Mouse (Mus musculus): Measurements from ENCODE around the gene Liph. TPM values are rescaled to one million over a fixed set of nuclear protein-coding genes. Genes with fewer than 3 reads are reported as not detected.

The Liph gene
- polyA plus RNA-seq, 1 experiment from 2014 or later, result 0.18 TPM

- no peak overlapping the region for H3K27ac ChIP-seq (ENCODE audit: poor library complexity, severe bottlenecking)
- H3K36me3 ChIP-seq, result no peaks in the 10 kb centered on the region
- peaks cover 5% of the 10 kb centered on the region; the same call in 1 of the 2 replicates for H3K27me3 ChIP-seq (replicated peaks)
- H3K9me3 ChIP-seq (replicated peaks), result no peaks in the 10 kb centered on the region; the same call in 1 of the 2 replicates
- no peak overlapping the region for H3K4me3 ChIP-seq
- 69% methylated on average over 5 of the region's 5 CpGs for WGBS
- no peak overlapping the region for H3K4me2 ChIP-seq
- peaks cover 10% of the 10 kb centered on the region; the same call in 1 of the 2 replicates for H3K4me1 ChIP-seq (replicated peaks)
- H3K9ac ChIP-seq, result no peak overlapping the region
- no peak for ATAC-seq (ENCODE audit: insufficient number of reproducible peaks, low FRiP score)
These were observed 18.1 kb downstream of the Liph start for GRCm38 (mm10) chr16:21977347-21977746.

DNA sequence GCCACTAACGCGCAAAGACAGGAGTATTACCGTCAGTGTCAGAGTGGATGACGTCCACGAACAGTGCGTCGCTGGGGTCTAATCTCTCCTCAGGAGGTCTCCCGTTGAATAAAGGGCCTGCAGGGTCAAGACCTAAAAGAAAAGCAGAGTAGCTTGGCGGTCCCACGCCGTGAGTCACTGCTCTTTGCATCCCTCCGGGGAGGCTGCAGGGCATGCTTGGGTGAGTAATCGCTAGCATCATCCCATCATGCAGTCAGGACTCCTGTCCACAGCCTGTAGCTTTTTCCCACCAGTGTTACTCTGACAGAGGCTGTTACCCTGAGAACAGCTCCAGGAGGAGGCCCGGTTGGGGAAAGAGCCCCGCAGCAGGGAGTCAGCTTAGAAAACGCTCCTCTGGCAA lies 19.3 kb downstream of the Liph start:
- H3K4me3 ChIP-seq, result peak overlapping the region; percentile 11
- peaks cover 5% of the 10 kb centered on the region; the same call in 1 of the 2 replicates for H3K27me3 ChIP-seq (replicated peaks)
- no peaks in the 10 kb centered on the region for H3K36me3 ChIP-seq
- no peak overlapping the region for H3K9ac ChIP-seq
- 3% methylated on average over 16 of the region's 16 CpGs for WGBS
- no peaks in the 10 kb centered on the region for H3K9me3 ChIP-seq (replicated peaks)
- H3K4me2 ChIP-seq, result peak overlapping the region; percentile 60
- no peak for ATAC-seq (ENCODE audit: insufficient number of reproducible peaks, low FRiP score)
- H3K4me1 ChIP-seq (replicated peaks), result peaks cover 10% of the 10 kb centered on the region; the same call in 1 of the 2 replicates
- H3K27ac ChIP-seq (ENCODE audit: poor library complexity, severe bottlenecking), result no peak overlapping the region

DNA sequence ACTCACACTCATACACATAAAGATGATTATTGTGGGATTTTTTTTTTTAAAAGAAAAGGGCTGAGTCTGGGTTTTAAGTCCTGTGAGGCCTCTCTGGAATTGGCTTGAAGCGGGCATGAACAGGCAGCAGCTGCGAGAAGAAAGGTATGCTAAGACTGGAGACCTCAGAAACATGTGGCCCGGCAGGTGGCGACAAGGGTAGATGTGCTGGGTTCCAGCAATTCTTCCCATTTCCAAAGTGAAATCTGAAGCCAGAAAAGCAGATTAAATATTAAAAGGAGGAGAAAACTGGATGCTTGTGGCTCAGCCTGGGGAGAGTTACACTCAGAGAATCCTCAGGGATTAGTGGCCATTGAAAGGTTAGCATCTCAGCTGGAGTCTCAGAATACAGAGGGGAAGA lies 24.0 kb downstream of the Liph start:
- 66% methylated on average over 4 of the region's 4 CpGs for WGBS
- Histone ChIP-seq H3K36me3 (no peaks in the 10 kb centered on the region), H3K9me3 (replicated peaks) (no peaks in the 10 kb centered on the region; the same call in 1 of the 2 replicates), H3K27me3 (replicated peaks) (0 out of 2 replicates have a peak, but pooled peaks cover 5% of the 10 kb centered on the region), H3K27ac (ENCODE audit: poor library complexity, severe bottlenecking) (no peak overlapping the region), H3K9ac (no peak overlapping the region), H3K4me3 (no peak overlapping the region), H3K4me1 (replicated peaks) (peaks cover 9% of the 10 kb centered on the region; the same call in 1 of the 2 replicates), H3K4me2 (no peak overlapping the region)
- ATAC-seq (ENCODE audit: insufficient number of reproducible peaks, low FRiP score), result no peak

GRCm38 (mm10) chr16:21970536-21970935 lies 24.9 kb downstream of the Liph start:
- no peaks in the 10 kb centered on the region for H3K36me3 ChIP-seq
- H3K27me3 ChIP-seq (replicated peaks), result 0 out of 2 replicates have a peak, but pooled peaks cover 2% of the 10 kb centered on the region
- no peaks in the 10 kb centered on the region; the same call in 1 of the 2 replicates for H3K9me3 ChIP-seq (replicated peaks)
- H3K4me3 ChIP-seq, result no peak overlapping the region
- 71% methylated on average over 6 of the region's 6 CpGs for WGBS
- no peak overlapping the region for H3K9ac ChIP-seq
- H3K4me2 ChIP-seq, result no peak overlapping the region
- H3K4me1 ChIP-seq (replicated peaks), result no peaks in the 10 kb centered on the region; the same call in 1 of the 2 replicates
- ATAC-seq (ENCODE audit: insufficient number of reproducible peaks, low FRiP score), result no peak
- no peak overlapping the region for H3K27ac ChIP-seq (ENCODE audit: poor library complexity, severe bottlenecking)

- Histone ChIP-seq H3K4me2 (no peak overlapping the region), H3K27me3 (replicated peaks) (no peaks in the 10 kb centered on the region), H3K9me3 (replicated peaks) (no peaks in the 10 kb centered on the region; the same call in 1 of the 2 replicates), H3K9ac (no peak overlapping the region), H3K27ac (ENCODE audit: poor library complexity, severe bottlenecking) (no peak overlapping the region), H3K4me1 (replicated peaks) (no peaks in the 10 kb centered on the region), H3K4me3 (no peak overlapping the region), H3K36me3 (no peaks in the 10 kb centered on the region)
- 81% methylated on average over 5 of the region's 5 CpGs for WGBS
- ATAC-seq (ENCODE audit: insufficient number of reproducible peaks, low FRiP score), result 0 out of 2 replicates have a peak, but pooled peaks have one; percentile 39
These were observed 25.6 kb downstream of the Liph start for GRCm38 (mm10) chr16:21969874-21970273.

- 70% methylated on average over 3 of the region's 3 CpGs for WGBS
- ATAC-seq (ENCODE audit: insufficient number of reproducible peaks, low FRiP score), result no peak
- no peak overlapping the region for H3K9ac ChIP-seq
These were observed 29.9 kb downstream of the Liph start for GRCm38 (mm10) chr16:21965576-21965975.

DNA sequence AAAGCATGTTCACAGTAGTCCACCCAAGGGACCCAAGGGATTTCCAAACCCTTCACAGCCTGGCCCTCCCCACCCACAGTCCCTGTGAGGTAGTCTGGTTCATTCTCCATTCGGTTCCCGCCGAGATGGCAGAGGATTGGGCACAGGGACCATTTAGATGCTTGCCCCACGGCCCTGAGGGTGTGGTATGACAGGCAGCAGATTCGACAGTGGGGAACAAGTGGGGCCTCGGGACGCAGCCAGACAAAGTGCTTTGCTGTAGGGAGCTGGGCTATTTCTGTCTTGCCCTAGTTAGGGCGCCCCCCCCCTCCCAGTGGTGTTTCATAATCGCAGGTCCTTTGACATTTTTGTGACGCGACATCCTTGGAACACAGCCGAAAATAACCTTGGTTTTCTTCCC lies 39.9 kb downstream of the Liph start:
- 40% methylated on average over 12 of the region's 12 CpGs for WGBS
- peak overlapping the region; percentile 66 for H3K9ac ChIP-seq

More at GRCm38 (mm10) chr16:21965576-21965975, 29.9 kb downstream of the Liph start:
- Histone ChIP-seq H3K4me3 (no peak overlapping the region), H3K36me3 (no peaks in the 10 kb centered on the region), H3K27ac (ENCODE audit: poor library complexity, severe bottlenecking) (no peak overlapping the region), H3K27me3 (replicated peaks) (peaks cover 3% of the 10 kb centered on the region; the same call in 1 of the 2 replicates), H3K4me2 (no peak overlapping the region), H3K9me3 (replicated peaks) (no peaks in the 10 kb centered on the region; the same call in 1 of the 2 replicates), H3K4me1 (replicated peaks) (no peaks in the 10 kb centered on the region)

DNA sequence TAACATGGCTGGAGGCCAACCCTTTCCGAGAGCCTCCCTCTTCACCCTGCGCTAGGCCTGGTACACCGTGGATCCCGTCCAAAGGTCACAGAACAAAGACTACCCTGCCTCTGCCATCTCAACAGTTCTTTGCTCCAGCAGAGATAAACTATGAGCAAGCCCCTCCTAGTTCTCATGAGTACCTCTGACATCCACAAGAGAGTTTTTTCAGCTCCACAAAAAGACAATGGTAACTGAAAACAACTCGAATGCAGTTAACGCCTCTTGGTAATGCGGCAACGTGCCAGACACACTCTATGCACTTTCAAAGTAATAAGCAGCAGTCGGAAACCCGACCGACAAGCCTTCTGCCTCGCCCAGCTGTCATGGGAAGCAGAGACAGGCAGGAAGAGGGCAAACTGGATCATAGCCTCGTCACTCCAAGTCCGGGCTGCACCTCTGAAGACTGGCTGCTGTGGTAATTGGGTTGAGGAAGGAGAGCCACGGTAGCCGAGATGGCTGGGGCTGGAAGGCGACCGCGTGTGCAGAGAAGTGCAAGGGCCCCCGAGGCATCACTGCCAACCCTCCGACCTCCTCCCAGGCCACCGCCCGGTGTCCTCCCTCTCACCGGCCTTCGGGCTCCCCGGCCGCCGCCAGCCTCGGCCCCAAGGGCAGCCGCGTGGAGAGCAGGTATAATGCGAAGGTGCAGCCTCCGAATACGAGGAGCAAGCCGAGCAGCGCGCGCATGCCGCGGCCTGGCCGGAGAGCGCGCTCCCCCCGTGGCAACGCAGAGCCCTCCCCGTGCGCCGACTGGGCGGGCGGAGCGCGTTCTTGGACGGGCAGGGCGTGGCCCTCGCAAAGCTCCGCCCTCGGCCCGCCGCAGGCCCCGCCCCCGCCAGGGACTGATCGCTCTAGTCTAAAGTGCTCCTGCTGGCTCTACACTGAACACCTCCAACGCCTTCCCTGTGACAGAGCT lies 48.4 kb downstream of the Liph start, which contains the start of gene Tmem41a:
TSS of gene Tmem41a (minus strand) at position 792 of the 955 bp plus-strand sequence.
- ATAC-seq (ENCODE audit: insufficient number of reproducible peaks, low FRiP score), result peak; percentile 95
- whole genome bisulfite sequencing, result under 1% methylated on average over 63 of the region's 63 CpGs
- H3K9ac ChIP-seq, result peak within 1 kb of the TSS; percentile 80
- peak within 1 kb of the TSS; percentile 58 for H3K27ac ChIP-seq (ENCODE audit: poor library complexity, severe bottlenecking)
- H3K36me3 ChIP-seq, result 0 out of 2 replicates have a peak, but pooled peaks cover 4% of the 10 kb centered on the region
- H3K4me2 ChIP-seq, result peak within 1 kb of the TSS; percentile 91
- peak within 1 kb of the TSS; percentile 80 for H3K4me3 ChIP-seq
- H3K27me3 ChIP-seq (replicated peaks), result no peaks in the 10 kb centered on the region; the same call in 1 of the 2 replicates
- H3K9me3 ChIP-seq (replicated peaks), result no peaks in the 10 kb centered on the region
- peaks cover 18% of the 10 kb centered on the region for H3K4me1 ChIP-seq (replicated peaks)

More for the DNA sequence above, 39.9 kb downstream of the Liph start:
- H3K4me2 ChIP-seq, result peak overlapping the region; percentile 59
- peaks cover 14% of the 10 kb centered on the region for H3K4me1 ChIP-seq (replicated peaks)
- H3K27ac ChIP-seq (ENCODE audit: poor library complexity, severe bottlenecking), result peak overlapping the region; percentile 75; the same call in 1 of the 2 replicates
- H3K36me3 ChIP-seq, result no peaks in the 10 kb centered on the region
- peak overlapping the region; percentile 24; the same call in 1 of the 2 replicates for H3K4me3 ChIP-seq
- H3K27me3 ChIP-seq (replicated peaks), result no peaks in the 10 kb centered on the region; the same call in 1 of the 2 replicates
- ATAC-seq (ENCODE audit: insufficient number of reproducible peaks, low FRiP score), result peak; percentile 64
- 0 out of 2 replicates have a peak, but pooled peaks cover 5% of the 10 kb centered on the region for H3K9me3 ChIP-seq (replicated peaks)

DNA sequence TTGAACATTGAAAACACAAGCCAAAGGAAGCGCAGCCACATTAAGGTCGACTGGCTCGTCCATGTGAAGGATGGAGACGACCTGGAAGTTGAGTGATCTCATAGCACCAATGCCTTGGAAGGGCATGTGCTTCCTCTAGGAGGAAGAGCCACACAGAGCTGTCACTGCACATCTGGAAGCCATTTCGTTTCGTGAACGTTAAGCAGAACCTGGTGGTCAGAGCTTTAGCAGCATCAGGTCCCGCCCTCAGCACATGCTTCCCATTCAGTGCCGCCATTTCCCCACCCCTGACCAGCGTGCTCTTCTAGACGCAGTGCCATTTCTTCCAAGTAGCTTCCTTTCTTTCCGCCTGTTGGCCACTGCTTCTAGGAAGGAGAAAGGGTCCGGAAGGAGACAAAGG lies 67.0 kb downstream of the Liph start:
- Histone ChIP-seq H3K4me3 (no peak overlapping the region), H3K36me3 (peaks cover 21% of the 10 kb centered on the region), H3K4me2 (no peak overlapping the region), H3K27me3 (replicated peaks) (no peaks in the 10 kb centered on the region), H3K9ac (no peak overlapping the region), H3K27ac (ENCODE audit: poor library complexity, severe bottlenecking) (no peak overlapping the region), H3K4me1 (replicated peaks) (no peaks in the 10 kb centered on the region), H3K9me3 (replicated peaks) (no peaks in the 10 kb centered on the region)
- 72% methylated on average over 13 of the region's 13 CpGs for WGBS
- ATAC-seq (ENCODE audit: insufficient number of reproducible peaks, low FRiP score), result no peak

GRCm38 (mm10) chr16:21916681-21917080 lies 78.8 kb downstream of the Liph start:
- Histone ChIP-seq H3K36me3 (peaks cover 15% of the 10 kb centered on the region), H3K4me3 (no peak overlapping the region), H3K9ac (no peak overlapping the region), H3K4me1 (replicated peaks) (0 out of 2 replicates have a peak, but pooled peaks cover 5% of the 10 kb centered on the region), H3K4me2 (no peak overlapping the region), H3K27me3 (replicated peaks) (no peaks in the 10 kb centered on the region), H3K9me3 (replicated peaks) (no peaks in the 10 kb centered on the region), H3K27ac (ENCODE audit: poor library complexity, severe bottlenecking) (no peak overlapping the region)
- ATAC-seq (ENCODE audit: insufficient number of reproducible peaks, low FRiP score), result no peak
- WGBS, result 65% methylated on average over 7 of the region's 7 CpGs

DNA sequence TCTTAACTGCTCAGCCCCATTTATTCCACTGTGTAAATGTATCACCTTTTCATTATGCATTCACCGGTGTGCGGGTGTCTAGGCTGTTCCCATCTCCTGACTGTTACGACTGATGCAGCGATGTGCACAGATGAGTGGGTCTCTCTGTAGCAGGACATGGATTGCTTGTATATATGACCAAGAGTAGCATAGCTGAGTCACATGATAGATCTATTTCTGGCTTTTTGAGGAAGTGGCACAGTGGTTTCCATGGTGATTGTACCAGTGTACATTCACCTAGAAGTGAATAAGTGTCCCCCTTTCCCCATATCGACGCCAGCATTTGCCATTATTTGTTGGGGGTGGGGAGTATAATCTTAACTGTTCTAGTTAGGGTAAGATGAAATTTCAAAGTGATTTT lies 82.1 kb downstream of the Liph start:
- H3K36me3 ChIP-seq, result peaks cover 10% of the 10 kb centered on the region; the same call in 1 of the 2 replicates
- no peaks in the 10 kb centered on the region for H3K9me3 ChIP-seq (replicated peaks)
- H3K4me3 ChIP-seq, result no peak overlapping the region
- H3K27ac ChIP-seq (ENCODE audit: poor library complexity, severe bottlenecking), result no peak overlapping the region
- no peaks in the 10 kb centered on the region for H3K27me3 ChIP-seq (replicated peaks)
- H3K4me2 ChIP-seq, result no peak overlapping the region
- peaks cover 7% of the 10 kb centered on the region; the same call in 1 of the 2 replicates for H3K4me1 ChIP-seq (replicated peaks)
- 88% methylated on average over 6 of the region's 6 CpGs for WGBS
- H3K9ac ChIP-seq, result no peak overlapping the region
- ATAC-seq (ENCODE audit: insufficient number of reproducible peaks, low FRiP score), result no peak

All from heart, embryonic 12.5 days (tissue).